Mouse (Mus musculus): ENCODE measurements around the gene Eml5. TPM values are rescaled to one million over a fixed set of nuclear protein-coding genes. Genes with fewer than 3 reads are reported as not detected.
A peak's percentile ranks its signal among the peaks of the same experiment; 100 is the strongest.

Eml5 gene
- total RNA-seq, 2 experiments from 2014 or later = 68.5 to 77.3 TPM

GRCm38 (mm10) chr12:98837940-98838339 lies 63.3 kb downstream of the Eml5 start:
- no peak for DNase-seq (ENCODE audit: low spot score in 2 of 2)
- intact Hi-C loops (cut with DNase I) = no loop called here

DNA sequence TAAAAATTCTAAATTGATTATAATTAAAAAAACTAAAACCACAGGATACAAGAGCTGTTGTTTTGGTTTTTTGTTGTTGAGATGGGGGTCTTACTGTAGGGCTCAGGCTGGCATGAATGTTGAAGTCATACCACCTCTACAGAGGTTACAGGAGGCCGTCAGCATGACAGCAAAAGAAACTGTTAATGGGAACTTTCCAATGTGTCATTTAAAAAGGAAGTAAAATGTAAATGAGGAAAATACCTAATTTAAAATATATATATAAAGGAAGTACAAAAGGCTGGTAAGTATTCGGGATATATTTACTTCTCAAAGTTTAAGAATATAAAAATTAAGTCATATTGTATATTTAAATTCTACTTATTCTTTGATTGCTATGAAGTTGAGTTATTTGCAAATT lies 65.8 kb downstream of the Eml5 start:
- intact Hi-C loops (cut with DNase I) = no loop called here
- no peak for DNase-seq (ENCODE audit: low spot score in 2 of 2)

GRCm38 (mm10) chr12:98834879-98835278 lies 66.4 kb downstream of the Eml5 start:
- intact Hi-C loops (cut with DNase I) = no loop called here
- no peak for DNase-seq (ENCODE audit: low spot score in 2 of 2)

- intact Hi-C loops (cut with DNase I) = no loop called here
- no peak for DNase-seq (ENCODE audit: low spot score in 2 of 2)
Observed at GRCm38 (mm10) chr12:98833901-98834300, 67.4 kb downstream of the Eml5 start.

- no peak for DNase-seq (ENCODE audit: low spot score in 2 of 2)
- intact Hi-C loops (cut with DNase I) = no loop called here
Observed at GRCm38 (mm10) chr12:98832929-98833598, 68.2 kb downstream of the Eml5 start.

GRCm38 (mm10) chr12:98831122-98831521 lies 70.2 kb downstream of the Eml5 start:
- intact Hi-C loops (cut with DNase I) = no loop called here
- no peak for DNase-seq (ENCODE audit: low spot score in 2 of 2)

GRCm38 (mm10) chr12:98820781-98821180 lies 80.5 kb downstream of the Eml5 start:
- DNase-seq (ENCODE audit: low spot score in 2 of 2) = no peak
- intact Hi-C loops (cut with DNase I) = no loop called here

DNA sequence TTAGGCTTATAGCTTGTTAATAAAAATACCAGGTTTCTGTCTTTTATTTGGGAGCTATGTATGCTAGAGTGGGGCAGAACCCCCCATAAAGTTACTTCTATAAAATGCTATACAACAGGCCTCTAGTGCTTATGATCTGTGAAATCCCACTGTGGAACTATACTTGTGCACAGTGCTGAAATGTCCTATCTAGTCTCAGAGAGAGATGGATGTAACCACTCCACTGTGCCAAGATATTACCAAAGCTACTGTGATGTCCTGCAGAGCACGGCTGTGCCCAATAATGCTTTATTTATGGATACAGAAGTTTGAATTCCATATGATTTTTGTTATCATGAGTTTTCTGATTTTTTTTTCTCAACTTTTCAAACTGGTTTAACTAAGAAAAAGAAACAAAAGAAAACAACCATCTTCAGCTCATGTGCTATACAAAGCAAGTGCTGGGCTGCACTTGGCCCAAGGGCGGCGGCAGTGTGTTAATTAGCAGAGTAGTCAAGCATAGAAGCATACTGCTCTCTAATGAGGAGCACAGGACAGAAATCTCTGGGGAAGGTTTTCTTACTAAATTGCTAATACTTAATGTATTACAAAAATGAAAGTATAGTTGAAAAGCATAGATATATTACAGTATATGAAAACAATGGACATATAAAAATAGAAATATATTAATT lies 97.1 kb downstream of the Eml5 start:
- intact Hi-C loops (cut with DNase I) = loop anchor here (5.0 kb wide), 1 partner anchor 1928 kb away; no protein-coding TSS in a partner anchor
- DNase-seq (ENCODE audit: low spot score in 2 of 2) = no peak

DNA sequence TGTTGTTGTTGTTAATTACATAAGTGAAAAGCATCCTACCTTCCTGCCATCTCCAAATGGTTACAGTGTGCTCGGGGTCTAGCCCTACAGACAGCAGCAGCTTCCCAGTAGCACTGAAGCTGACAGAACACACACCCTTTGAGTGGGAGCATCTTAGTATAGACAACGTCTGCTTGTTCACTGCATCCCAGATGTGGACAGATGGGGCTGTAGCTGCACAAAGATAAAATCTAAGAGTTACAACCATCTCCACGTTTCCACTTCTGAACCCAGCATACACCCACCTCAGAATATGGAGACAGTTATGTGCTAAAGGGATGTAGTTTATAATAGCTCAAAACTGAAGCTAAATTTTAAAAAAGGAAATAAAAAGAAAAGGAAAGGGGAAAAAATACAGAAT lies 99.0 kb downstream of the Eml5 start:
- intact Hi-C loops (cut with DNase I) = loop anchor here (5.0 kb wide), 1 partner anchor 1930 kb away; no protein-coding TSS in a partner anchor
- no peak for DNase-seq (ENCODE audit: low spot score in 2 of 2)

GRCm38 (mm10) chr12:98800334-98800733 lies 101.0 kb downstream of the Eml5 start:
- intact Hi-C loops (cut with DNase I) = loop anchor here (5.0 kb wide), 1 partner anchor 1932 kb away; no protein-coding TSS in a partner anchor
- DNase-seq (ENCODE audit: low spot score in 2 of 2) = no peak

GRCm38 (mm10) chr12:98795731-98796318 lies 105.5 kb downstream of the Eml5 start:
- intact Hi-C loops (cut with DNase I) = no loop called here
- DNase-seq (ENCODE audit: low spot score in 2 of 2) = no peak

DNA sequence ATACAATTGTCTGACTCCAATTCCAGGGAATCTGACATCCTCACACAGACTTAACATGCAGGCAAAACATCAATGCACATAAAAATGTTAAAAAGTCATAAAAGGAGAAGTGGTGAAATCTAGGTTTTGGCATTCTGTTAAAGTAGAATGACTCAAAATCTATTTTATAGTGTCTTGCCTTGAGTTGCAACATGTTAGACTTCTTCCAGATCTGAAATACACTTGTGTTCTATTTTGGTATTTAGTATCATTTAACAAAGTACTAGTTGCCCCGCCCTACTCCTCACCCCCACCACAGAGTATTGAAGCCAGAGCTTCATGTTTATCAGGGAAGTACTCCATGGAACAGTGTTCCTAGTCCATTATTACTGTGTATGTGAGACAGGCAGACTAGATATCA lies 117.0 kb downstream of the Eml5 start:
- intact Hi-C loops (cut with DNase I) = no loop called here
- DNase-seq (ENCODE audit: low spot score in 2 of 2) = no peak

DNA sequence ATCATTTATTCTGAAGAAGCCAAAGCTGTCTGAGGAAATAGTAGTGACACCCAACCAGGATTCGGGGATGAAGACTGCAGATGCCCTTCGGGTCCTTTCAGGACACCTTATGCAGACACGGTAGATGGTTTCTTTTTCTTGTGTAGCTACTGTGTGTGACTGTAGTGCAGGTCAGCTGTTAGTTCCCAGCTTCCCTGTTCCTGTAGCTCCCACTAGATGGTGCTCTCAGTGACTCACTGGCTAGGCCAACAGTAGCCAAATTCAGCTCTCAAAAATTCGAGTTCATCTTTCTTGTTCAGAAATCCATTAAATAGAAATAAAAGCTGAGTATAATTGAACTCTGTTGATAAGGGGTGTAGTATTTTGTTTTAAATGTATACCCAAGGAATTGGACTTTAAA lies 122.1 kb downstream of the Eml5 start:
- intact Hi-C loops (cut with DNase I) = no loop called here

GRCm38 (mm10) chr12:98777509-98777908 lies 123.8 kb downstream of the Eml5 start:
- intact Hi-C loops (cut with DNase I) = no loop called here
- no peak for DNase-seq (ENCODE audit: low spot score in 2 of 2)

More for the DNA sequence above, 122.1 kb downstream of the Eml5 start:
- peak in 1 of 2 experiments; percentile 68 for DNase-seq (ENCODE audit: low spot score in 2 of 2)

GRCm38 (mm10) chr12:98766241-98766640 lies 135.0 kb downstream of the Eml5 start:
- intact Hi-C loops (cut with DNase I) = no loop called here
- no peak for DNase-seq (ENCODE audit: low spot score in 2 of 2)

DNA sequence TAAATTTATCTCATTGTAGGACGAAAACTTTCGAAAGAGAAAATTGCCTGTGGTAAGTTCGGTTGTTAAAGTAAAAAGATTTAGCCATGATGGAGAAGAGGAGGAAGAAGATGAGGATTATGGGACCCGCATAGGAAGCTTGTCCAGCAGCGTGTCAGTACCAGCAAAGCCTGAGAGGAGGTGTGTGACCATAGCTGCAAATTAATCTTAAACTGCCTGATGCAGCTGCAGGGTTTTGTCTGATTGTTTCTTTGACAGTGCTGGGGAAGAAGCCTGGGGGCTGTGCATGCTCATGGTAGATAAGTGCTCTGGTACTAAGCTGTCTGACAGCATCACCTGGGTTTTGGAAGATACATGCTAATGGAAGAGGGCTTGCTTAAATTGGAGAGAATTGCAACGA lies 141.6 kb downstream of the Eml5 start:
- no peak for DNase-seq (ENCODE audit: low spot score in 2 of 2)
- intact Hi-C loops (cut with DNase I) = no loop called here

DNA sequence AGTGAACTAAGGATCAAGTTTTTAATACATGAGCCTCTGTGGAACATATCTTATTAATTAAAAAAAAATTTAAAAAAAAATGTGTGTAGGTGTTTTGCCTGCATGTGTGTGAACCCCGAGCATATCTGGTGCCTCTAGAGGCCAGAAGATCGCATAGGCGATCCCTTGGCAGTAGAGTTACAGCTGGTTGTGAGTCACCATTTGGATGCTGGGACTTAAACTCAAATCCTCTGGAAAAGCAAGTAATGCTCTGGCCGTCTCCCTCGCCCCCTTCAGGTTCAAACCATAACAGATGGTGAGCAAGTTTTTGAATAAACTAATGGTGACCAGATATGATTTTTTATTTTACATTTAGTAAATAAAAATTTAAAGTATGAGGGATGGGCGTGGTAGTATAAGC lies 143.6 kb downstream of the Eml5 start:
- intact Hi-C loops (cut with DNase I) = no loop called here

DNA sequence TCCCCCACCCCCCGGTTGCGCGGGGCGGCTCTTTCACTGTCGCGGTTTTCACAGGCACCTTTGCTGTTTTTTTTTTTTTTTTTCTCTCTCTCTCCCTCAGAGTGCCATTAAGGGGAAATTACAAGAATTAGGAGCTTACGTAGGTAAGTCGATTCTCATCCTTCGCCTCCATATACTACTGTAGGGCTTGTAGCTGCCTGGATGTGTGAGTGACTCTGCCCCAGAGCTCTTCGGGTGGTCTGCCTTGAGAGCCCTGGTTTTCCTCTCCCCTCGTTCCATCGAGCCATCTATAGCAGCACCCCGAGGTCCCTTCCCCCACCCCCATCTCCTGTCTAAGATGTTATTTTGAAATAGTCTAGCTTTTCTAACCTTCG lies 153.9 kb downstream of the Eml5 start:
- no peak for DNase-seq (ENCODE audit: low spot score in 2 of 2)
- intact Hi-C loops (cut with DNase I) = loop anchor here (5.0 to 10.0 kb wide), 2 partner anchors 75 to 463 kb away; no protein-coding TSS in a partner anchor

More for the DNA sequence above, 143.6 kb downstream of the Eml5 start:
- no peak for DNase-seq (ENCODE audit: low spot score in 2 of 2)

DNA sequence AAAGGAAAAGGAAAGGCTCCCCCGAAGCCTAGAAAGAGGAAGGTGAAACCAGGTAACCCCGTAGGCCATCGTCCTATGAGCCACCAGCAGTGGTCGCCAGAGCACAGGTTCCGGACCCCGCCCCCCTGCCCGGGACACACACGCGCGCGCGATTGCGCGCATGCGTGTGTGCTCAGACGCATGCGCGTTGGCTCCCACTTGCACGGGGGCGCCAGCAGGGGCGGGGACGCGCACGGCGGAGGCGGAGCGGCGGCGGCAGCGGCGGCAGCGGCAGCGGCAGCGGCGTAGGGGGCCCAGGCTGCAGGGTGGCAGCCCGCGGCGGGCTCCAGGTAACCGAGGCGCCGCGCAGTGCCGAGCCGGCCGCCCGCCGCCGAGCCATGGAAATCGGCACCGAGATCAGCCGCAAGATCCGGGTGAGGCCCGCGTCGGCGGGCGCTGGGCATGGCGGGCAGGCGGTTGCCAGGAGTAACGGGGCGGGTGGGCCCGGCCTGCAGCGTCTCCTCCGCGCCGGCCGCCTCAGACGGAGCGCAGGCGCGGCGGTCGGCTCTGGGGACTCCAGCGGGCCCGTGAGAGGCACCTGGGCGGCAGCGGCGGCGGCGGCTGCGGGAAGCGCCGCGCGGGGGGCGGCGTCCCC lies 154.4 kb downstream of the Eml5 start, which contains the start of gene Zc3h14:
Zc3h14 (plus strand) TSS at position 219 of the 634 bp plus-strand sequence.
- intact Hi-C loops (cut with DNase I) = loop anchor here (5.0 to 10.0 kb wide), 2 partner anchors 75 to 462 kb away; no protein-coding TSS in a partner anchor
- peak; percentile 90 to 92 for DNase-seq (ENCODE audit: low spot score in 2 of 2)

GRCm38 (mm10) chr12:98746131-98746530 lies 155.2 kb downstream of the Eml5 start:
- intact Hi-C loops (cut with DNase I) = loop anchor here (5.0 to 10.0 kb wide), 2 partner anchors 74 to 461 kb away; no protein-coding TSS in a partner anchor
- DNase-seq (ENCODE audit: low spot score in 2 of 2) = no peak

Measured in left cerebral cortex, postnatal 25 days (tissue).